Mouse (Mus musculus) liver, embryonic 14.5 days (tissue): ENCODE results near the gene P2ry2.

Experiments
- CTCF ChIP-seq: IDR thresholded peaks from 2 replicates; pipeline ENCODE4 v1.5.1; 2016; ENCODE audit warnings: antibody characterized with exemption, low read depth, control low read depth
- EP300 ChIP-seq: IDR thresholded peaks from 2 replicates; pipeline ENCODE4 v1.6.1; 2016; ENCODE audit warnings: antibody characterized with exemption, low read depth

GRCm38 (mm10) chr7:100960462-100960861, 52.2 kb downstream of the P2ry2 start:
- TF ChIP-seq CTCF (no peak), EP300 (no peak)
